Mouse (Mus musculus) limb, embryonic 14.5 days (tissue): ENCODE measurements at regions not wholly inside any gene's neighbourhood (a gene's known extent, or its start where the extent isn't known, plus 50 kb on each side); places are given as distances from the start of the nearest gene placed in this dataset.
A peak's percentile ranks its signal among the peaks of the same experiment; 100 is the strongest.

ENCODE experiments used
- ATAC-seq: fragments of 200-750 bp; cut with Nextera tagmentation; 2 replicates; pipeline ENCODE4 v1.8.0; 2017; ENCODE audit warnings: low read depth, moderate number of reproducible peaks, moderate TSS enrichment; ENCODE audit not compliant: low FRiP score
- DNase-seq: peaks from one replicate; pipeline ENCODE4 v3.0.0-alpha.2; 2015; ENCODE audit warnings: low spot score
- H3K27ac ChIP-seq: fragments of 300-500 bp; sonication (generic); replicated peaks from 2 replicates; pipeline ENCODE4 v1.5.1; 2014; ENCODE audit warnings: low read depth, mild to moderate bottlenecking, low read length, moderate library complexity, mixed read lengths
- H3K27me3 ChIP-seq: fragments of 300-500 bp; sonication (generic); 2 replicates; pipeline ENCODE4 v1.6.1; 2014; ENCODE audit warnings: low read length, mixed read lengths; ENCODE audit not compliant: control insufficient read depth, insufficient read depth
- H3K36me3 ChIP-seq: fragments of 300-500 bp; sonication (generic); 2 replicates; pipeline ENCODE4 v1.6.1; 2014; ENCODE audit warnings: mild to moderate bottlenecking, low read length, moderate library complexity, mixed read lengths; ENCODE audit not compliant: control insufficient read depth, insufficient read depth
- H3K4me1 ChIP-seq: fragments of 300-500 bp; sonication (generic); 2 replicates; pipeline ENCODE4 v1.6.1; 2014; ENCODE audit warnings: antibody characterized with exemption, low read length, mixed read lengths; ENCODE audit not compliant: control insufficient read depth, insufficient read depth
- H3K4me2 ChIP-seq: fragments of 300-500 bp; sonication (generic); replicated peaks from 2 replicates; pipeline ENCODE4 v1.6.1; 2014; ENCODE audit warnings: low read depth, mild to moderate bottlenecking, low read length, moderate library complexity; ENCODE audit not compliant: severe bottlenecking
- H3K4me3 ChIP-seq: fragments of 300-500 bp; sonication (generic); replicated peaks from 2 replicates; pipeline ENCODE4 v1.5.1; 2014; ENCODE audit warnings: low read length
- H3K9ac ChIP-seq: fragments of 300-500 bp; sonication (generic); 2 replicates; pipeline ENCODE4 v1.6.1; 2014; ENCODE audit warnings: mild to moderate bottlenecking, low read depth, low read length, moderate library complexity; ENCODE audit not compliant: severe bottlenecking
- H3K9me3 ChIP-seq: fragments of 300-500 bp; sonication (generic); 2 replicates; pipeline ENCODE4 v1.6.1; 2016; ENCODE audit warnings: low read length; ENCODE audit not compliant: control insufficient read depth
- POLR2A ChIP-seq: fragments of 200-500 bp; IDR thresholded peaks from 2 replicates; pipeline ENCODE4 v1.8.0; 2012; ENCODE audit warnings: inconsistent platforms, mild to moderate bottlenecking, moderate library complexity, borderline replicate concordance; ENCODE audit not compliant: insufficient read depth, insufficient read length; ENCODE audit errors: extremely low read depth
- WGBS: fragments of 180-500 bp; shearing (Covaris S2); extraction: QIAGEN DNeasy Blood & Tissue Kit; methylation state at CpG from one replicate; pipeline ENCODE4 v1.1.7; 2014; 5-methylcytosine and 5-hydroxymethylcytosine counted together

DNA sequence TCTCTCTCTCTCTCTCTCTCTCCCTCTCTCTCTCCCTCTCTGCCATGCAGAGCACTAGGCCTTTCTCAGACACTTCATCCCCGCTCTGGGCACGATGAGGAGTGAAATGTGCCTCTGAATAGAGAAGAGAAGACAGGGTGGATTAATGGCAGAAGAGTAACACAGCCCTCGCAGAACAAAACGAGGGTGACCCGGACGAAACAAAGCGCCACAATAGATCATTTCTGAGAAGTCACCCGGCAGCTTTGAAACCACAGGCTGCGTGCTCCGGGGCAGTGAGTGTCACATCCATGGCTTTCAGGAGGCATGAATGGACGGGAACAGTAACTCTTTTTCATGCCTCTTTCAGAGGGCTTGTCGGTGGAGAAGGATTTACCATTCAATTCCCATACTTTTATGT, 66.8 kb upstream of the Pou3f3 start:
- Histone ChIP-seq H3K4me1 (peaks cover 19% of the 10 kb centered on the region), H3K27ac (no peak overlapping the region), H3K4me3 (no peak overlapping the region), H3K27me3 (no peaks in the 10 kb centered on the region), H3K4me2 (no peak overlapping the region), H3K9me3 (no peaks in the 10 kb centered on the region), H3K36me3 (no peaks in the 10 kb centered on the region), H3K9ac (no peak overlapping the region)
- no peak for TF ChIP-seq POLR2A
- 49% methylated on average over 12 of the region's 12 CpGs for WGBS
- DNase-seq, result no peak
- no peak for ATAC-seq

- Histone ChIP-seq H3K9ac (no peak overlapping the region), H3K36me3 (no peaks in the 10 kb centered on the region), H3K9me3 (no peaks in the 10 kb centered on the region), H3K27ac (no peak overlapping the region), H3K4me3 (no peak overlapping the region), H3K4me1 (peaks cover 17% of the 10 kb centered on the region), H3K4me2 (peak overlapping the region; percentile 28), H3K27me3 (no peaks in the 10 kb centered on the region)
- ATAC-seq (peak; percentile 73), DNase-seq (peak; percentile 83)
- WGBS, result 25% methylated on average over 14 of the region's 14 CpGs
- no peak for TF ChIP-seq POLR2A
These were observed 65.9 kb upstream of the Pou3f3 start for GRCm38 (mm10) chr1:42629465-42630261.

DNA sequence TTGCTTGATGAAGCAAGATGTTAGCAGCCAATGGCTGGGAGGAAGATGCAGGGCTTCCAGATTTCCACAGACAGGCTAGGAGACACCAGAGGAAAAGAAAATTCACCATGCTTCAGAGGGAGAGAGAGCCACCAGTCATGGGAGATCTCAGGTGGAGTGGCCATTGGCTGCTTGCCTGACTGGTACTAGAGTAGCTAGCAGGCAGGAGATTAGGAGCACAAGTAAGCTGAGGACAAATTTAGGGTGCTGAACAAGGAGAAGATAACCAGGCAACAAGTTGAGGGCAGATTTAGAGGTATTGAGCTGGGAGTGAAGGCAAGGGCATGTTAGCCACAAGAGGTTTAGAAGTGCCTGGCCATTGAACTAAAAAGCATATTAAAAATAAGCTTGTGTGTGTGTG, 63.3 kb upstream of the Pou3f3 start:
- no peak for DNase-seq
- Histone ChIP-seq H3K27ac (no peak overlapping the region), H3K27me3 (no peaks in the 10 kb centered on the region), H3K9ac (no peak overlapping the region), H3K4me3 (no peak overlapping the region), H3K4me1 (peaks cover 20% of the 10 kb centered on the region), H3K9me3 (no peaks in the 10 kb centered on the region), H3K4me2 (no peak overlapping the region), H3K36me3 (no peaks in the 10 kb centered on the region)
- TF ChIP-seq POLR2A, result no peak
- ATAC-seq, result no peak

- 67% methylated on average over 5 of the region's 5 CpGs for WGBS
- TF ChIP-seq POLR2A, result no peak
These were observed 59.0 kb upstream of the Pou3f3 start for GRCm38 (mm10) chr1:42636558-42636957.

More at GRCm38 (mm10) chr1:42636558-42636957, 59.0 kb upstream of the Pou3f3 start:
- no peaks in the 10 kb centered on the region for H3K27me3 ChIP-seq
- no peaks in the 10 kb centered on the region for H3K36me3 ChIP-seq
- no peak overlapping the region for H3K9ac ChIP-seq
- H3K4me3 ChIP-seq, result no peak overlapping the region
- H3K9me3 ChIP-seq, result no peaks in the 10 kb centered on the region
- DNase-seq (no peak), ATAC-seq (no peak)
- no peak overlapping the region for H3K4me2 ChIP-seq
- H3K27ac ChIP-seq, result no peak overlapping the region
- H3K4me1 ChIP-seq, result peaks cover 7% of the 10 kb centered on the region; the same call in 1 of the 2 replicates
